Mouse (Mus musculus) C2C12 (cell line): ENCODE results near the gene Fsip1.

Source experiments
- CTCF ChIP-seq: IDR thresholded peaks from one replicate; pipeline ENCODE4 v1.5.1; 2011; ENCODE audit not compliant: control insufficient read depth, insufficient read depth, insufficient read length
- USF1 ChIP-seq: IDR thresholded peaks from one replicate; pipeline ENCODE4 v1.6.1; 2011; ENCODE audit warnings: low read depth, mild to moderate bottlenecking, control low read depth, moderate library complexity

- TF ChIP-seq USF1: no peak
- no peak for TF ChIP-seq CTCF
These were observed 146.4 kb downstream of the Fsip1 start for GRCm38 (mm10) chr2:118110225-118110915.
